In genomic region chr1:87908736-87909135, GRCm38 (mm10) we compare ENCODE assay signal across 21 mouse cellular contexts. TPM values are rescaled to one million over a fixed set of nuclear protein-coding genes. Genes with fewer than 3 reads are reported as not detected.
A peak's percentile ranks its signal among the peaks of the same experiment; 100 is the strongest.
DNase-seq lines count a peak whose midpoint lies in the region; ATAC-seq and TF ChIP-seq lines count a peak whose summit lies in the region.
"Had no signal": no experiment of that assay in that cellular context is flagged by ENCODE, and none has a peak within 500 bp of the region (broad histone marks: within the 10 kb centered on the region; RNA-seq: fewer than 3 reads in every experiment).

No protein-coding gene starts in this region.

- H3K9ac ChIP-seq in kidney, embryonic 15.5 days, result no peak overlapping the region
- peak overlapping the region; percentile 45; the same call in 1 of the 2 replicates for H3K9ac ChIP-seq in intestine, postnatal 0 days (ENCODE audit: low read depth, low read length)
- no peak overlapping the region for H3K9ac ChIP-seq in hindbrain, embryonic 14.5 days
- H3K9ac ChIP-seq: embryonic facial prominence, embryonic 15.5 days; heart, embryonic 13.5 days; limb, embryonic 12.5 days; lung, embryonic 15.5 days had no signal

- peak; percentile 69 for DNase-seq in kidney, adult 18-20 months
- DNase-seq in kidney, postnatal 25 days, result peak; percentile 74 to 90
- DNase-seq in yolk sac, embryonic 10.5 days (ENCODE audit: low spot score), result peak; percentile 82
- no peak for DNase-seq in hindbrain, embryonic 14.5 days (ENCODE audit: low spot score)
- DNase-seq in gastrocnemius, postnatal 4 days (ENCODE audit: low spot score in 2 of 2), result no peak
- DNase-seq: adrenal gland, postnatal 36 days; cerebellum, adult 9-11 months; embryo, embryonic 11 days; heart, postnatal 36 days; midbrain, embryonic 14.5 days; thymus, postnatal 36 days had no signal

- H3K4me1 ChIP-seq in kidney, embryonic 15.5 days, result 0 out of 2 replicates have a peak, but pooled peaks cover 9% of the 10 kb centered on the region
- peaks cover 17% of the 10 kb centered on the region; the same call in 1 of the 2 replicates for H3K4me1 ChIP-seq in intestine, postnatal 0 days (replicated peaks; ENCODE audit: control insufficient read depth, insufficient read depth, low read length)
- no peaks in the 10 kb centered on the region for H3K4me1 ChIP-seq in hindbrain, embryonic 14.5 days (replicated peaks; ENCODE audit: control insufficient read depth, insufficient read depth, low read length)
- H3K4me1 ChIP-seq: forebrain, embryonic 10.5 days had no signal

- WGBS in kidney, embryonic 15.5 days, result 54% methylated on average over 3 of the region's 3 CpGs
- WGBS in intestine, postnatal 0 days, result 30% methylated on average over 3 of the region's 3 CpGs
- 89% methylated on average over 3 of the region's 3 CpGs for WGBS in hindbrain, embryonic 14.5 days

- H3K36me3 ChIP-seq in kidney, embryonic 15.5 days, result peaks cover 17% of the 10 kb centered on the region; the same call in 1 of the 2 replicates
- H3K36me3 ChIP-seq in intestine, postnatal 0 days (ENCODE audit: control insufficient read depth, insufficient read depth), result no peaks in the 10 kb centered on the region; the same call in 1 of the 2 replicates
- H3K36me3 ChIP-seq in hindbrain, embryonic 14.5 days (replicated peaks; ENCODE audit: control insufficient read depth, insufficient read depth), result no peaks in the 10 kb centered on the region; the same call in 1 of the 2 replicates
- H3K36me3 ChIP-seq: lung, embryonic 15.5 days had no signal

- no peak overlapping the region for H3K4me2 ChIP-seq in kidney, embryonic 15.5 days
- H3K4me2 ChIP-seq in intestine, postnatal 0 days (replicated peaks; ENCODE audit: low read depth), result peak overlapping the region; percentile 53
- H3K4me2 ChIP-seq in hindbrain, embryonic 14.5 days (replicated peaks), result no peak overlapping the region
- H3K4me2 ChIP-seq: embryonic facial prominence, embryonic 15.5 days; heart, embryonic 13.5 days; limb, embryonic 12.5 days; lung, embryonic 15.5 days had no signal

- no peaks in the 10 kb centered on the region for H3K27me3 ChIP-seq in kidney, embryonic 15.5 days
- H3K27me3 ChIP-seq in intestine, postnatal 0 days (replicated peaks; ENCODE audit: control insufficient read depth, insufficient read depth, low read length), result no peaks in the 10 kb centered on the region
- H3K27me3 ChIP-seq in hindbrain, embryonic 14.5 days (ENCODE audit: control insufficient read depth, insufficient read depth, low read length), result no peaks in the 10 kb centered on the region
- H3K27me3 ChIP-seq: embryonic facial prominence, embryonic 15.5 days; heart, embryonic 13.5 days; limb, embryonic 12.5 days; lung, embryonic 15.5 days; Patski had no signal

- TF ChIP-seq CTCF in intestine, postnatal 0 days (IDR thresholded peaks at IDR 0.05; ENCODE audit: low read depth), result no peak

- no peak overlapping the region for H3K4me3 ChIP-seq in kidney, embryonic 15.5 days (replicated peaks)
- H3K4me3 ChIP-seq in intestine, postnatal 0 days (ENCODE audit: low read depth, low read length), result peak overlapping the region; percentile 26
- no peak overlapping the region for H3K4me3 ChIP-seq in hindbrain, embryonic 14.5 days (replicated peaks; ENCODE audit: low read length)
- H3K4me3 ChIP-seq: embryonic facial prominence, embryonic 15.5 days; forebrain, embryonic 10.5 days; heart, embryonic 13.5 days; left cerebral cortex, adult 2 months; limb, embryonic 12.5 days; lung, embryonic 15.5 days had no signal

- ATAC-seq in kidney, embryonic 15.5 days (replicated peaks; ENCODE audit: low FRiP score), result no peak
- peak; percentile 79 for ATAC-seq in intestine, postnatal 0 days
- ATAC-seq in hindbrain, embryonic 14.5 days (ENCODE audit: low FRiP score), result no peak
- ATAC-seq: hindbrain, embryonic 16.5 days; Patski had no signal

- no peaks in the 10 kb centered on the region for H3K9me3 ChIP-seq in kidney, embryonic 15.5 days (replicated peaks)
- no peaks in the 10 kb centered on the region for H3K9me3 ChIP-seq in intestine, postnatal 0 days (ENCODE audit: control insufficient read depth)
- H3K9me3 ChIP-seq in hindbrain, embryonic 14.5 days (ENCODE audit: control insufficient read depth, low read length), result no peaks in the 10 kb centered on the region
- H3K9me3 ChIP-seq: embryonic facial prominence, embryonic 15.5 days; forebrain, embryonic 10.5 days; heart, embryonic 13.5 days; limb, embryonic 12.5 days; lung, embryonic 15.5 days had no signal

- no peak overlapping the region for H3K27ac ChIP-seq in kidney, embryonic 15.5 days
- peak overlapping the region; percentile 91 for H3K27ac ChIP-seq in intestine, postnatal 0 days (ENCODE audit: low read depth, low read length)
- no peak overlapping the region for H3K27ac ChIP-seq in hindbrain, embryonic 14.5 days
- H3K27ac ChIP-seq: embryonic facial prominence, embryonic 15.5 days; forebrain, embryonic 10.5 days; heart, embryonic 13.5 days; left cerebral cortex, adult 2 months; limb, embryonic 12.5 days; lung, embryonic 15.5 days had no signal

RNA-seq across cellular contexts. Expression of gene Dgkd, which starts 55.6 kb away (rescaled TPM):
- polyA plus RNA-seq in kidney, embryonic 15.5 days (2015; fragmentation: Nextera tagmentation; extraction: Ambion mirVana), result 30.0 and 33.6 TPM in 2 replicates
- 20.2 and 24.1 TPM in 2 replicates for polyA plus RNA-seq in intestine, postnatal 0 days (2015; fragmentation: Nextera tagmentation; extraction: Ambion mirVana)
- polyA plus RNA-seq in hindbrain, embryonic 14.5 days (2014; fragmentation: Nextera tagmentation; extraction: Ambion mirVana), result 50.8 and 51.5 TPM in 2 replicates
- 10 to 100 TPM; 48.4 to 50.2 TPM for total RNA-seq in gastrocnemius, postnatal 4 days (2021)

Comparison
In these comparisons a context has a peak if more than half of its experiments do, and no peak if none do; other contexts are left out.
1. DNase-seq: peak in kidney, adult 18-20 months (single experiment), kidney, postnatal 25 days (2 of 2) and yolk sac, embryonic 10.5 days (single experiment); none in hindbrain, embryonic 14.5 days (single experiment) and gastrocnemius, postnatal 4 days (0 of 2).